Mouse (Mus musculus) heart, embryonic 10.5 days (tissue): Measurements from ENCODE around the gene Cenpu. TPM values are rescaled to one million over a fixed set of nuclear protein-coding genes. Genes with fewer than 3 reads are reported as not detected.
"Not testable (repeated sequence)": the region's sequence is repeated elsewhere in the genome, so short reads cannot be mapped to it uniquely, and the experiment has no call there.

Experiments
- DNase-seq: peaks from one replicate; pipeline ENCODE4 v3.0.0-alpha.2; 2017; ENCODE audit warnings: low spot score
- H3K27ac ChIP-seq: fragments of 300-500 bp; sonication (generic); 2 replicates; pipeline ENCODE4 v1.5.1; 2016; ENCODE audit warnings: mild to moderate bottlenecking
- H3K27me3 ChIP-seq: fragments of 300-500 bp; sonication (generic); 2 replicates; pipeline ENCODE4 v1.6.1; 2016; ENCODE audit warnings: mild to moderate bottlenecking; ENCODE audit not compliant: poor library complexity, insufficient read depth, severe bottlenecking
- H3K36me3 ChIP-seq: fragments of 300-500 bp; sonication (generic); 2 replicates; pipeline ENCODE4 v1.6.1; 2016; ENCODE audit warnings: mild to moderate bottlenecking, moderate library complexity
- H3K4me1 ChIP-seq: fragments of 300-500 bp; sonication (generic); 2 replicates; pipeline ENCODE4 v1.6.1; 2016; ENCODE audit warnings: mild to moderate bottlenecking
- H3K4me3 ChIP-seq: fragments of 300-500 bp; sonication (generic); 2 replicates; pipeline ENCODE4 v1.5.1; 2016; ENCODE audit warnings: mild to moderate bottlenecking, moderate library complexity
- H3K9me3 ChIP-seq: fragments of 300-500 bp; sonication (generic); 2 replicates; pipeline ENCODE4 v1.6.1; 2016; ENCODE audit warnings: mild to moderate bottlenecking, moderate library complexity
- WGBS: fragments of 180-500 bp; shearing (Covaris S2); methylation state at CpG from one replicate; pipeline ENCODE4 v1.1.7; 2016; 5-methylcytosine and 5-hydroxymethylcytosine counted together
- polyA plus RNA-seq: library from polyadenylated mRNA; unstranded; fragments of >200 nt; fragmentation: Nextera tagmentation; extraction: Ambion mirVana; gene quantifications from 2 replicates; pipeline ENCODE4 v1.2.1, GENCODE M21; 2016

Cenpu gene
- polyA plus RNA-seq, 1 experiment from 2014 or later: 16.4 TPM

DNA sequence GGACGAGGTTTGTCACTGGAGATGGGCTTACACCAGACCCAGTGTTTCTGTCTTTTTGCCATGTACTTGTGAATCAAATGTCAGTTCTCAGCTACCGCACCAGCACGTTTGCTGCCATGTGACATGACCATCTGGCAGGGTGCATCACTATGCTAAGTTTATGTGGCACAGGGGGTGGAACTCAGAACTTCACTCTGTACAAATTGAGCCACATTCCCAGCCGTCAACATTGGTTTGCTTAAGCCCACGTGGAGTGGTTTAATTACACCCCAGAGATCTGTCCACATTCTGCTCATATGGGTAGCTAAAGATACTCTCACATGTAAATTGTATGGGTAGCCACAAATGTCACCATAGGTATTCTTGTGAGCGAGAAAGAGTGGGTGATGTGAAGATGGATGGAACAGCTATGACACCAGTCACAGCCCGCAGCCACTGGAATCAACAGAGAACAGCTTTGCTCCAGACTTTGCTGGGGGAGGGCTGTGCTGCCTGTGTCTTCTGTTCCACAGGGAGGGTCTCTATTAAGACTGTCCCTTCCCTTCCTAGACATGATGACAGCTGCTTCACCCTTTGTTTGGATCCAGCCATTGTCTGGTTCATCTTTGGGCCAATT lies 15.2 kb downstream of the Cenpu start:
- no peaks in the 10 kb centered on the region for H3K9me3 ChIP-seq
- WGBS: 89% methylated on average over 7 of the region's 7 CpGs

DNA sequence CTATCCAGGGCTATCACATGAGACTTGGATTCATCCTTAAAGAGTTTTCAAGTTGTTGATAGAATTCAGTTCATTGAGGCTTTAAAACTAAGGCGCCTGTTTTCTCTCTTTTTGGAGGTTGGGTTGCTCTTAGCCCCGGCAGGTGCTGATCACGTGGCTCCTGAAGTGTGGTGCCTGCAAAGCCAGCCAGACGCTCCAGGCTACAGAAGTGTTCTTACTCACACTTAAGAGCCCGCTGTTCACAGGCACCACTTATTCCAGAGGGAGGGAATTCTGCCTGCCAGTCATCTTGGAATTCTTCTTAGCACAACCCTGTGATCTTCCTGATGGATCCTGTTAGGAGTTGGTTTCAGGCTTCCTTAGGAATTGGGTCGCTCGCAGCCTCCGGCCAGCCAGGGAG lies 16.1 kb downstream of the Cenpu start:
- Histone ChIP-seq H3K4me1 (no peaks in the 10 kb centered on the region), H3K36me3 (peaks cover 37% of the 10 kb centered on the region)
- 72% methylated on average over 8 of the region's 8 CpGs for WGBS

More for the DNA sequence above, 15.2 kb downstream of the Cenpu start:
- no peak for DNase-seq
- Histone ChIP-seq H3K36me3 (peaks cover 39% of the 10 kb centered on the region), H3K4me3 (no peak overlapping the region), H3K27me3 (no peaks in the 10 kb centered on the region), H3K27ac (no peak overlapping the region), H3K4me1 (no peaks in the 10 kb centered on the region)

DNA sequence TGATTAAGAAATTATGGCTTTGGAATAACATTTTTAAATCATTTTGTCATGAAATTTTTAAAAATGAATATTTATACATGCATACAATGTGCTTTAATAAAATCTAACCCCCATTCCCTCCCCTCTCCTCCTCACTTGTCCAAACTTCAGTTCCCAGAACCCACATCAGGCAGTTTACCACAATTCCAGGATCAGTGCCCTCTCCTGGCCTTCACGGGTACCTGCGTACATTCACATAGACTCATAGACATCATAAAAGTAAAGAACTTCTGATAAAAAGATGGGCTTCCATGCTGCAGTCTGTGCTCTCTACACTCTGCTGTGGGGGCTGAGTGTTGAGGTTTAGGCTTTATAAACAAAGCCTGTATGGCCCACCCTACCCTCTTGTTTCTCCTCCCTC lies 17.1 kb downstream of the Cenpu start:
- H3K36me3 ChIP-seq: peaks cover 38% of the 10 kb centered on the region
- no peak for DNase-seq

More for the DNA sequence above, 16.1 kb downstream of the Cenpu start:
- no peaks in the 10 kb centered on the region for H3K27me3 ChIP-seq
- DNase-seq: peak; percentile 64
- no peak overlapping the region for H3K4me3 ChIP-seq
- no peaks in the 10 kb centered on the region for H3K9me3 ChIP-seq
- no peak overlapping the region for H3K27ac ChIP-seq

DNA sequence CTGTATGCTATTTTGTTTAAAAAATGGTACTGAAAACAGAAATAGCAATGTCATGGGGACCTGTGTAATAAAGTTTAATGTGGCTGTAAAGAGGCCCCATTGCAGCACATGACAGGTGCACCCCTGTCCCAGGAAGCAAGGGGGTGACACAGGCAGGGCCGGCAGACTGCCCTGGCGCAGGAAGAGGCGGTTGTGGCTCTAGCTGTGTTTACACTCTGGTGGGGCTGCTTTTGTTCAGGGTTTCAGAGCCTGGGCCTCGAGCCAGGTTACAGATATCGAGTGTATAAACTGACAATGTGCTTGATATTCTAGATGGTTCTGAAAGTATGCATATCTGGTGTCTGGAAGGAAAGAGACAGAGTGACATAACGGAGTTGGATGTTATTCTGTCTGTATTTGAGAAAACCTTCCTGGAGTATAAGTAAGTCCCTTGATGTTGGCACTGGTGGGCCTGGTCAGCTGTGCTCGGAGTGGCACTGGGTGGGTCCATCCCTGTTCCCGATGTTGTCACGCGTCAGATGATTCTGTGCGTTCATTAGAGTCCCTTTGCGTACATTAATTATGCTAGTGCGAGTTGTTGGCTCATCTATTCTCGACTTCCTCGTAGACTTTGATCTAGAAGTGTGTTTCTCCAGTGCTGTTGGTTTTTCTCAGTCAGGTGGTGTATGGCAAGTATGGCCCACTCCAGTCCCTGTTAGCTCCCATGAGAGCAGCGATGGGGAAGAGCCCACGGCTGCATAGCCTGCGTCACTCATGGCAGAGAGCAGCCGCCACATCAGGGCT lies 18.0 kb downstream of the Cenpu start:
- H3K27me3 ChIP-seq: no peaks in the 10 kb centered on the region
- no peaks in the 10 kb centered on the region for H3K9me3 ChIP-seq
- 91% methylated on average over 19 of the region's 19 CpGs for WGBS
- H3K4me1 ChIP-seq: no peaks in the 10 kb centered on the region
- peaks cover 43% of the 10 kb centered on the region for H3K36me3 ChIP-seq
- H3K27ac ChIP-seq: no peak overlapping the region
- peak; percentile 66 for DNase-seq
- no peak overlapping the region for H3K4me3 ChIP-seq

More for the DNA sequence above, 17.1 kb downstream of the Cenpu start:
- 85% methylated on average over 2 of the region's 2 CpGs for WGBS
- H3K4me1 ChIP-seq: no peaks in the 10 kb centered on the region
- no peak overlapping the region for H3K27ac ChIP-seq
- H3K4me3 ChIP-seq: no peak overlapping the region
- no peaks in the 10 kb centered on the region for H3K9me3 ChIP-seq
- no peaks in the 10 kb centered on the region for H3K27me3 ChIP-seq

DNA sequence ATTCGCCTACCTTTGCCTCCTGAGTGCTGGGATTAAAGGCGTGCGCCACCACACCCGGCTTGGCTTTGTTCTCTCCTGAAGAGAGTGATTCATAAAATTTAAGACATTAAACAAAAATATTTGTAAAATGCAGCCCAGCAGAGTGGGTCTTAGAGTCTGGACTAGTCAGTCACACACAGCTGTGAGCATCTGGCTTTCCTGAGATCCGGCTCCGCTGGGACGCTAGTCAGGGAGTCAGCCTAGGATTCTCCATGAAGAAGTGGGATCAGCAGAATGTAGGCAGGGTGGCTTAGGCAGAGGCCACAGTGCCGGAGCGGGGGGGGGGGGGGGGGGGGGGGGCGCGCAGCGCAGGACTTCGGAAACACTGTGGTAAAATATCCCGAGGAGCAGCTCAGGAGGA lies 18.8 kb downstream of the Cenpu start:
- H3K27ac ChIP-seq: no peak overlapping the region
- no peaks in the 10 kb centered on the region for H3K4me1 ChIP-seq
- peaks cover 43% of the 10 kb centered on the region for H3K36me3 ChIP-seq
- H3K9me3 ChIP-seq: no peaks in the 10 kb centered on the region
- H3K27me3 ChIP-seq: no peaks in the 10 kb centered on the region
- DNase-seq: no peak
- WGBS: 93% methylated on average over 9 of the region's 14 CpGs
- H3K4me3 ChIP-seq: no peak overlapping the region

DNA sequence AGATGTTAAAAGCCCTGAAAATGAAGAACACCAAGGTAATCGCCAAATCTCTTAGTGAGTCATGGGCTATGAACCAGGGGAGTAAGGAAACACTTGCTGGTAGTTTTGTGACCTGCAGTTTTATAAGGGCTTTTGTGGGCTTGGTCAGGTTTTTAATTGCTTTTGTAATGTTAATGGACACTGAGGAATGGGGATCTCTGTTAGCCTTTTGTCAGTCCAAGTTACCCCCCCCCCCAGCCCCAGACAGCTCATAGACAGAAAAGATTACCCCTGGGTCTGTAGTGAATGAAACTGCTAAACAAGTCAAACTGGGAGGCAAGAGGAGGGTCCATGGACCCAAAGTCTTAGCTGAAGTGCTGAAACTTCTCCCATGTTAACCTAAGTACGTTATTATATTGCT lies 21.6 kb downstream of the Cenpu start:
- Histone ChIP-seq H3K4me3 (no peak overlapping the region), H3K36me3 (peaks cover 65% of the 10 kb centered on the region), H3K27me3 (no peaks in the 10 kb centered on the region), H3K9me3 (no peaks in the 10 kb centered on the region), H3K27ac (no peak overlapping the region), H3K4me1 (no peaks in the 10 kb centered on the region)
- no peak for DNase-seq
- 91% methylated on average over 2 of the region's 2 CpGs for WGBS

DNA sequence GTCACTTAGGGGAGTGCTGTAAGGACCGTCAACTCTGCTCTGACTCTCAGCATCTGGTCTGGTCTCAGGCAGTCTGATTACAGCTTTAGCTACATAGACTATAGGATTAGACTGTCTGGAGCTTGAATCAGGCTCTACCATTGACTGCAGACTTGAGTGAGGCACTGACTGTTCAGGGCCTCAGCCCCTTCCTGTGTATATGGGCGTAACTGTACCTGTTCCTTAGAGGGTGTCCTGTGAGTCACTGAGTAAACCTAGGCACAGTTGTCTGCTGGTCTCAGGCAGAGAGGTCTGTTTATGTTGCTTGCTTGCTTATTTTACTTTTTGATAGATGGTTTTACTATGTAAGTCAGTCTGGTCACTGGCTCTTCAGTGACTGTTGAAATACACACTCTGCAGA lies 22.1 kb downstream of the Cenpu start:
- Histone ChIP-seq H3K9me3 (no peaks in the 10 kb centered on the region), H3K36me3 (peaks cover 70% of the 10 kb centered on the region), H3K27me3 (no peaks in the 10 kb centered on the region), H3K27ac (no peak overlapping the region), H3K4me3 (no peak overlapping the region), H3K4me1 (no peaks in the 10 kb centered on the region)
- 87% methylated on average over 2 of the region's 2 CpGs for WGBS
- DNase-seq: no peak

DNA sequence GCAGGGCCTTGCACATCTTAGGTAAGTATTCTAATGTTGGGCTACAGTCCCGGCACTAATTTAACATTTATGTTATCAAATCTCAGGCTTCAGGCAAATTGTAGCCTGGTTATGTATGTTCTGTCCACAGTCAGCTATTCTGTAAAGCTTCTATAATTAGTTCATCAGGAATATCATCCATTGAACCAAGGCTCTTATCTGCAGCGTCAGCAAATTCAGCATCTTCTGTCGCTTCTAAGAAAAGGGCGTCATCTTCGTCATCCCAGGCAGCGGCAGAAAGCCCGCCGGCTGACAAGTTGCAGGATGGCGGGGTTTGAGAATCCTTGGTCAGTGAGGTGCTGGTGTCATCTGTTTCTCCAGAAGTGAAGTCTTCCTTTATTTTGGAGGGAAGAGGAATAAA lies 27.0 kb downstream of the Cenpu start:
- Histone ChIP-seq H3K4me1 (no peaks in the 10 kb centered on the region), H3K36me3 (peaks cover 67% of the 10 kb centered on the region), H3K27ac (no peak overlapping the region), H3K27me3 (no peaks in the 10 kb centered on the region), H3K9me3 (no peaks in the 10 kb centered on the region), H3K4me3 (no peak overlapping the region)
- no peak for DNase-seq
- 90% methylated on average over 9 of the region's 9 CpGs for WGBS

DNA sequence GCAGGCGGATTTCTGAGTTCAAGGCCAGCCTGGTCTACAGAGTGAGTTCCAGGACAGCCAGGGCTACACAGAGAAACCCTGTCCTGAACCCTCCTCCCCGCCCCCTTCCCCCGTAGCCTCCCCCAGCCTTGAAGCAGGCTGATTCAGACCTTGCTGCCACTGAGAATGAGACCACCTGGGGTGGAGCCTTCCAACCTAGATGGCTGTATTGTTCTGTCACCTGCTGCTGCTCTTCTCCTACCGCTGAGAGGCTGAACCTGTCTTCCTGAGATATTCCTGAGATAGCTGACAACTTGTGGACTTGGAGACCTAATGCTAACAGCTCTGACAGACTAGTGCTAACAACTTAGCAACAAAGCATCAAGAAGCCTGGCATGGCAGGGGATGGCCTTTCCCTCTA lies 32.5 kb downstream of the Cenpu start:
- not testable (repeated sequence) for H3K27me3 ChIP-seq, H3K27ac ChIP-seq, H3K9me3 ChIP-seq, H3K4me3 ChIP-seq, DNase-seq, H3K4me1 ChIP-seq
- peaks cover 26% of the 10 kb centered on the region for H3K36me3 ChIP-seq
- WGBS: 61% methylated on average over 4 of the region's 4 CpGs

DNA sequence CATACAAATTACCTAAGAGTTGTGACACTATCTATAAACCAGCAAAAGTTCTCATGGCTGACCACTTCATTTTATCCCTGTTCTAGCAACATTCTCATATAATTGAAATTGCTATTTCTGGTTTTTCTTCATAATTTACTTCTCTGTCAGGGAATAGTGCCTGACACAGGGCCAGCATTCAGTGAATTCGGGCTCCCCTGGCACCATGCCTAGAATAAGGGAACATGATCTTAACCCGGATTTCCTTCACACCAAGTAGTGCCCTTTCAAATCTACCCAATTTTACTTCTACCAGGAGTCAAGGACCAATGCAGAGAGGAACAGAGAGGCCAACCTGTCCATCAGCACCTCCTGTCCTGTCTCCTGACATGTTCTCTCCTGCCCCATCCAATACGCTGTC lies 33.7 kb downstream of the Cenpu start:
- Histone ChIP-seq H3K9me3 (no peaks in the 10 kb centered on the region), H3K36me3 (peaks cover 15% of the 10 kb centered on the region; the same call in 1 of the 2 replicates), H3K27ac (no peak overlapping the region), H3K4me3 (no peak overlapping the region), H3K4me1 (no peaks in the 10 kb centered on the region), H3K27me3 (no peaks in the 10 kb centered on the region)
- 84% methylated on average over 3 of the region's 3 CpGs for WGBS
- DNase-seq: no peak

DNA sequence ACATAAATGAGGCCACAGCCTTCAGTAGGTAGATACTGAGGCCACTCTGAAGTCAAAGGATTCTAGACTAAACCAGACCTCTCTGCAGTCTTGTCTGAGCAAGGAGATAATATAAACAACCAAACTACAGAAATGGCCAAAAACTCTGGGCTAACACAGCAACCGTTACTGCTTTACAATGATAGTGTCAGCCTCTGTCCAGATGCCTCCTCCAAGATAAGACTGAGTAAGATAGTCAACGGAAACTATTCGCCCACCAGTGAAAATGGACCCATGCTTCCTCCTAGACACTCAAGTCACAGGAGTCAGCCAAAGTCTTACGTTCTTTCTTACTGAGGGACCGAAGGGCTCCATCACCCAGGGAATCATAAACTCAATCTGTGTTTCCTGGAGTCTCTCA lies 36.1 kb downstream of the Cenpu start:
- no peak overlapping the region for H3K27ac ChIP-seq
- no peak for DNase-seq
- WGBS: 58% methylated on average over 5 of the region's 5 CpGs

DNA sequence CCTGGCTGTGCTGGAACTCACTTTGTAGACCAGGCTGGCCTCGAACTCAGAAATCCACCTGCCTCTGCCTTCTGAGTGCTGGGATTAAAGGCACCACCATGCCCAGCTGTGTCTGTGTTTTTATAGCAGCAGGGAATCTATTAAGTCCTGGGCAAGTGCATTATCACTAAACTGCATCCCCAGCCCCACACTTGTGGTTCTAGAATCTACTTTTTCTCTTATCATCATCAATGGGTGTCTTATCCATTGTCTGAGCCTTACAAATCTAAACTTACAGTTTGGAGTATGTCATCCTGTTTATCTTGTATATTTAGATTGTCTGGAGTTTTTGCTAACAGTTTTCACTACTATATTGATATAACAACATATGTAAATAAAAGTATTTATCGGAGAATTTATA lies 36.8 kb downstream of the Cenpu start:
- Histone ChIP-seq H3K4me1 (peaks cover 5% of the 10 kb centered on the region; the same call in 1 of the 2 replicates), H3K36me3 (peaks cover 4% of the 10 kb centered on the region; the same call in 1 of the 2 replicates), H3K27ac (no peak overlapping the region), H3K4me3 (no peak overlapping the region), H3K27me3 (no peaks in the 10 kb centered on the region), H3K9me3 (no peaks in the 10 kb centered on the region)
- no peak for DNase-seq
- WGBS: 90% methylated on average over 2 of the region's 2 CpGs

More for the DNA sequence above, 36.1 kb downstream of the Cenpu start:
- H3K4me1 ChIP-seq: peaks cover under 1% of the 10 kb centered on the region; the same call in 1 of the 2 replicates
- no peaks in the 10 kb centered on the region for H3K27me3 ChIP-seq
- no peak overlapping the region for H3K4me3 ChIP-seq
- peaks cover 4% of the 10 kb centered on the region; the same call in 1 of the 2 replicates for H3K36me3 ChIP-seq
- no peaks in the 10 kb centered on the region for H3K9me3 ChIP-seq

DNA sequence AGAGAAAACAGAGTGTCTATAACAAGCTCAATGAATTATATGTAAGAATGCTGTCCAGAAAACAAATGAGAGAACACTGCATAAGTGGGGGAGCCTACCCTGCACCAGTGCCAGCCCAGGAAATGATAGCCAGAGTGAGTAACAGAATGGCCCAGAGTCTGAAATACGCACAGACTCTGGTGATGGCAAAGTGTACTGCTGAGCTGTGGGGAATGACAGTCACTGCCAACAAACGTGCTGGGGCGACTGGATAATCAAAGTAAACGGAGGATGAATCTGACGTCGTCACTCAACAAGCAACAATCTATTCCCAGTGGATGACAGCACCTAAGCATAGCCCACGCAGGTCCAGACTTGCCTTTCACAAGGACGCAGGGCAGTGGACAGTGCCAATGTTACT lies 41.2 kb downstream of the Cenpu start:
- Histone ChIP-seq H3K9me3 (no peaks in the 10 kb centered on the region), H3K4me3 (no peak overlapping the region), H3K4me1 (peaks cover 14% of the 10 kb centered on the region; the same call in 1 of the 2 replicates), H3K36me3 (peaks cover 8% of the 10 kb centered on the region; the same call in 1 of the 2 replicates), H3K27me3 (no peaks in the 10 kb centered on the region), H3K27ac (no peak overlapping the region)
- DNase-seq: no peak
- 66% methylated on average over 8 of the region's 8 CpGs for WGBS
